Mouse (Mus musculus): ENCODE data around the gene A1bg.

DNA sequence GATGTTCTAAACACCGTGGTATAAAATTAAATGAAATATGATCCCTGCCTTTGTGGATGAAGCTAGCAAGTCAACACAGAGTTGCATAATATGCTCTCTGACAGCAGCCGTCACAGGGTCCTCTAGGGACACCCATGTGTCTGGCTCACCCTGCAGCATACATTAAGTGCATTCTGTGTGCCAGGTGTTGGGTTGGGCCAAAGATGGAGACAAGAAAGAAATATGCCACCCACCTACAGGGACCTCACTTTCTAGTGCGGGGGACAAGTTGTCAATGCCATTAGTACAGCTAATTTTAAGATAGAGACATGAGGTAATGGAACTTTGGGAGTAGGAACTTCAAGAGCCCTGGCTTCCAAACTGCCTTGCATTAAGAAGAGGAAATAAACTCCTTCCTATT, 74.2 kb downstream of the A1bg start:
- no peak for TF ChIP-seq CTCF (IDR thresholded peaks at IDR 0.05; ENCODE audit: insufficient read depth, low read length)
- TF ChIP-seq POLR2A (IDR thresholded peaks at IDR 0.05; ENCODE audit: borderline replicate concordance, extremely low read depth, low read depth, low read length): no peak

All from lung, adult 2 months (tissue).